Mouse (Mus musculus): ENCODE data around the gene Klhl36.

- no peak for TF ChIP-seq ZNF384 (IDR thresholded peaks at IDR 0.05; ENCODE audit: low read depth, low read length)
- TF ChIP-seq HCFC1 (IDR thresholded peaks at IDR 0.05; ENCODE audit: borderline replicate concordance, insufficient read depth, low read length), result no peak
- TF ChIP-seq CHD2 (IDR thresholded peaks at IDR 0.05; ENCODE audit: low read depth, low read length), result no peak
Measured at GRCm38 (mm10) chr8:119834676-119835075, 27.4 kb upstream of the Klhl36 start.
